Mouse (Mus musculus) heart, postnatal 0 days (tissue): ENCODE measurements around the gene Psma3. TPM values are rescaled to one million over a fixed set of nuclear protein-coding genes. Genes with fewer than 3 reads are reported as not detected.

Source experiments
- ATAC-seq: fragments of 200-750 bp; cut with Nextera tagmentation; 2 replicates; pipeline ENCODE4 v1.8.0; 2017; ENCODE audit warnings: low read depth, moderate number of reproducible peaks, moderate library complexity; ENCODE audit not compliant: insufficient read depth
- DNase-seq: peaks from one replicate; pipeline ENCODE4 v3.0.0-alpha.2; 2016; ENCODE audit warnings: low spot score
- H3K27ac ChIP-seq: fragments of 300-500 bp; sonication (generic); 2 replicates; pipeline ENCODE4 v1.5.1; 2014; ENCODE audit warnings: low read depth, mild to moderate bottlenecking
- H3K27me3 ChIP-seq: fragments of 300-500 bp; sonication (generic); 2 replicates; pipeline ENCODE4 v1.6.1; 2014; ENCODE audit warnings: low read length, mixed read lengths; ENCODE audit not compliant: control insufficient read depth, insufficient read depth
- H3K36me3 ChIP-seq: fragments of 300-500 bp; sonication (generic); replicated peaks from 2 replicates; pipeline ENCODE4 v1.6.1; 2014; ENCODE audit warnings: low read length, mixed read lengths; ENCODE audit not compliant: control insufficient read depth, insufficient read depth
- H3K4me1 ChIP-seq: fragments of 300-500 bp; sonication (generic); 2 replicates; pipeline ENCODE4 v1.6.1; 2014; ENCODE audit warnings: antibody characterized with exemption; ENCODE audit not compliant: control insufficient read depth, insufficient read depth
- H3K4me2 ChIP-seq: fragments of 300-500 bp; sonication (generic); 2 replicates; pipeline ENCODE4 v1.6.1; 2014; ENCODE audit warnings: low read depth, mild to moderate bottlenecking, low read length, moderate library complexity
- H3K4me3 ChIP-seq: fragments of 300-500 bp; sonication (generic); 2 replicates; pipeline ENCODE4 v1.5.1; 2014; ENCODE audit warnings: low read depth, low read length
- H3K9ac ChIP-seq: fragments of 300-500 bp; sonication (generic); replicated peaks from 2 replicates; pipeline ENCODE4 v1.6.1; 2014; ENCODE audit warnings: low read depth, low read length, mixed read lengths
- H3K9me3 ChIP-seq: fragments of 300-500 bp; sonication (generic); replicated peaks from 2 replicates; pipeline ENCODE4 v1.6.1; 2016; ENCODE audit warnings: low read length; ENCODE audit not compliant: control insufficient read depth
- CTCF ChIP-seq: IDR thresholded peaks from 2 replicates; pipeline ENCODE4 v1.5.1; 2016; ENCODE audit warnings: antibody characterized with exemption, control low read depth, low read depth
- EP300 ChIP-seq: IDR thresholded peaks from 2 replicates; pipeline ENCODE4 v1.6.1; 2016; ENCODE audit warnings: antibody characterized with exemption, low read depth
- WGBS: fragments of 180-500 bp; shearing (Covaris S2); extraction: QIAGEN DNeasy Blood & Tissue Kit; methylation state at CpG from one replicate; pipeline ENCODE4 v1.1.7; 2014; 5-methylcytosine and 5-hydroxymethylcytosine counted together
- polyA plus RNA-seq: library from polyadenylated mRNA; unstranded; fragments of >200 nt; fragmentation: Nextera tagmentation; extraction: Ambion mirVana; gene quantifications from 2 replicates; pipeline ENCODE4 v1.2.1, GENCODE M21; 2015
- total RNA-seq: library from RNA; depleted of rRNA; stranded (reverse); fragments of >200 nt; gene quantifications from 2 replicates; pipeline ENCODE4 v1.2.3, GENCODE M21; 2014; ENCODE audit warnings: low replicate concordance; rRNA removed

Psma3 gene
- total RNA-seq (94.8 and 128 TPM in 2 replicates), polyA plus RNA-seq (487 and 507 TPM in 2 replicates)

- Histone ChIP-seq H3K4me2 (peak within 1 kb of the TSS; percentile 74), H3K9ac (peak within 1 kb of the TSS; percentile 86), H3K4me1 (peaks cover 8% of the 10 kb centered on the region; the same call in 1 of the 2 replicates), H3K4me3 (peak within 1 kb of the TSS; percentile 83), H3K27me3 (no peaks in the 10 kb centered on the region), H3K36me3 (peaks cover 11% of the 10 kb centered on the region; the same call in 1 of the 2 replicates), H3K9me3 (no peaks in the 10 kb centered on the region), H3K27ac (peak within 1 kb of the TSS; percentile 98)
- ATAC-seq: peak; percentile 99
- peak; percentile 97 for DNase-seq
- TF ChIP-seq EP300: 0 out of 2 replicates have a peak, but pooled peaks have one; percentile 34
- peak; percentile 15; the same call in 1 of the 2 replicates for TF ChIP-seq CTCF
- 0% methylated on average over 71 of the region's 71 CpGs for WGBS
Measured at GRCm38 (mm10) chr12:70974441-70975266, at the start of gene Psma3. Gene Psma3 (plus strand): TSS chr12:70974621.

- H3K9ac ChIP-seq: no peak overlapping the region
- no peaks in the 10 kb centered on the region for H3K27me3 ChIP-seq
- H3K27ac ChIP-seq: no peak overlapping the region
- H3K9me3 ChIP-seq: no peaks in the 10 kb centered on the region
- 75% methylated on average over 4 of the region's 4 CpGs for WGBS
- TF ChIP-seq EP300: no peak
- TF ChIP-seq CTCF: no peak
- no peak overlapping the region for H3K4me3 ChIP-seq
- H3K4me2 ChIP-seq: no peak overlapping the region
- no peak for ATAC-seq
- no peak for DNase-seq
- H3K4me1 ChIP-seq: no peaks in the 10 kb centered on the region
- H3K36me3 ChIP-seq: no peaks in the 10 kb centered on the region
Measured at GRCm38 (mm10) chr12:70929781-70930180, 44.6 kb upstream of the Psma3 start.

GRCm38 (mm10) chr12:70937150-70937549 lies 37.3 kb upstream of the Psma3 start:
- Histone ChIP-seq H3K27me3 (no peaks in the 10 kb centered on the region), H3K4me1 (peaks cover 4% of the 10 kb centered on the region), H3K4me2 (peak overlapping the region; percentile 83), H3K27ac (peak overlapping the region; percentile 95), H3K36me3 (peaks cover 9% of the 10 kb centered on the region), H3K9ac (peak overlapping the region; percentile 92), H3K9me3 (no peaks in the 10 kb centered on the region), H3K4me3 (peak overlapping the region; percentile 98)
- ATAC-seq: peak; percentile 52; the same call in 1 of the 2 replicates
- peak; percentile 8 for DNase-seq
- WGBS: 29% methylated on average over 9 of the region's 12 CpGs
- TF ChIP-seq EP300: no peak
- TF ChIP-seq CTCF: no peak

GRCm38 (mm10) chr12:70937571-70938384 lies 36.6 kb upstream of the Psma3 start, which contains the start of gene Actr10:
Gene Actr10 (plus strand): TSS chr12:70937857.
- ATAC-seq: peak; percentile 96
- TF ChIP-seq CTCF (no peak), EP300 (peak; percentile 78)
- Histone ChIP-seq H3K27ac (peak within 1 kb of the TSS; percentile 95), H3K9ac (peak within 1 kb of the TSS; percentile 92), H3K27me3 (no peaks in the 10 kb centered on the region), H3K4me3 (peak within 1 kb of the TSS; percentile 98), H3K36me3 (peaks cover 16% of the 10 kb centered on the region), H3K4me1 (peaks cover 4% of the 10 kb centered on the region), H3K4me2 (peak within 1 kb of the TSS; percentile 83), H3K9me3 (no peaks in the 10 kb centered on the region)
- under 1% methylated on average over 59 of the region's 59 CpGs for WGBS
- peak; percentile 86 for DNase-seq

- H3K36me3 ChIP-seq: peaks cover 34% of the 10 kb centered on the region
- H3K4me3 ChIP-seq: no peak overlapping the region
- ATAC-seq (no peak), DNase-seq (no peak)
- no peak overlapping the region for H3K4me2 ChIP-seq
- H3K9ac ChIP-seq: no peak overlapping the region
- H3K9me3 ChIP-seq: no peaks in the 10 kb centered on the region
- WGBS: 92% methylated on average over 7 of the region's 7 CpGs
- H3K27me3 ChIP-seq: no peaks in the 10 kb centered on the region
- TF ChIP-seq CTCF: no peak
- TF ChIP-seq EP300: no peak
- H3K27ac ChIP-seq: no peak overlapping the region
- H3K4me1 ChIP-seq: peaks cover 4% of the 10 kb centered on the region
Measured at GRCm38 (mm10) chr12:70940806-70941205, 33.6 kb upstream of the Psma3 start.
